Mouse (Mus musculus) embryo, embryonic 9.5 days (tissue): ENCODE measurements around the gene Tmem216.

Experiments
- DNase-seq: peaks from one replicate; pipeline ENCODE4 v3.0.0-alpha.2; 2017; ENCODE audit errors: extremely low spot score

Tmem216 gene

GRCm38 (mm10) chr19:10495670-10496069 lies 60.4 kb downstream of the Tmem216 start:
- DNase-seq, result no peak

DNA sequence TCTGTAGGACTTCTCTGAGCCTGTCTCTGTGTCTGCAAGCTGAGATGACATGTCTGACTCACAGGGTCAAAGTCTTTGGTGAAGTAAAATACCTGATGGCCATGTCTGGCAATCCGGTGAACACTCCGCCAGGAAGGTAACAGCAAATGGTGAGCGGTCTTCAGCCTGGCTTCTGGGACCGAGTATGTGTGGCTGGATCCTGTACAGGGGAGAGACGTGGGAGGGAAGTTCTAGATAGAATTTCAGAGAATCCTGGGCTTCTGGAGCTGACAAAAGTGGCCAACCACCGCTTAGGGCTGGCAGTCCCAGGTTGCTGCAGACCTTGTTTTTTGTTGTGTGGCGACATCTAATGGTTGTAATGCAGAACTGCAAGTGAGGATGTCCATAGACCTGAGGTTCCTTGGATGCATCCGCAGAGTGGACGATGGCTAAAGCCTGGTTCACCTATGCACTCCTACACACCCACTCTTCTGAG lies 69.7 kb downstream of the Tmem216 start:
- peak; percentile 74 for DNase-seq
